Mouse (Mus musculus): Measurements from ENCODE around the gene Med20. TPM values are rescaled to one million over a fixed set of nuclear protein-coding genes. Genes with fewer than 3 reads are reported as not detected.
A peak's percentile ranks its signal among the peaks of the same experiment; 100 is the strongest.

Gene Med20
- polyA plus RNA-seq, 1 experiment from 2014 or later = 39.7 TPM

GRCm38 (mm10) chr17:47664474-47664873, 53.1 kb downstream of the Med20 start:
- Histone ChIP-seq H3K4me1 (no peaks in the 10 kb centered on the region), H3K9ac (no peak overlapping the region), H3K4me3 (replicated peaks) (no peak overlapping the region), H3K27me3 (replicated peaks) (no peaks in the 10 kb centered on the region), H3K27ac (no peak overlapping the region), H3K9me3 (no peaks in the 10 kb centered on the region), H3K36me3 (no peaks in the 10 kb centered on the region), H3K4me2 (no peak overlapping the region)
- ATAC-seq (ENCODE audit: insufficient read depth, low FRiP score, low read depth) = no peak
- 83% methylated on average over 7 of the region's 7 CpGs for WGBS

GRCm38 (mm10) chr17:47669166-47669565, 57.8 kb downstream of the Med20 start:
- Histone ChIP-seq H3K4me2 (no peak overlapping the region), H3K9me3 (no peaks in the 10 kb centered on the region), H3K27ac (no peak overlapping the region), H3K36me3 (no peaks in the 10 kb centered on the region), H3K27me3 (replicated peaks) (no peaks in the 10 kb centered on the region), H3K4me1 (peaks cover 8% of the 10 kb centered on the region), H3K4me3 (replicated peaks) (no peak overlapping the region), H3K9ac (no peak overlapping the region)
- WGBS = 58% methylated on average over 4 of the region's 4 CpGs
- no peak for ATAC-seq (ENCODE audit: insufficient read depth, low FRiP score, low read depth)

GRCm38 (mm10) chr17:47671988-47672310, 60.6 kb downstream of the Med20 start:
- no peak overlapping the region for H3K9ac ChIP-seq

DNA sequence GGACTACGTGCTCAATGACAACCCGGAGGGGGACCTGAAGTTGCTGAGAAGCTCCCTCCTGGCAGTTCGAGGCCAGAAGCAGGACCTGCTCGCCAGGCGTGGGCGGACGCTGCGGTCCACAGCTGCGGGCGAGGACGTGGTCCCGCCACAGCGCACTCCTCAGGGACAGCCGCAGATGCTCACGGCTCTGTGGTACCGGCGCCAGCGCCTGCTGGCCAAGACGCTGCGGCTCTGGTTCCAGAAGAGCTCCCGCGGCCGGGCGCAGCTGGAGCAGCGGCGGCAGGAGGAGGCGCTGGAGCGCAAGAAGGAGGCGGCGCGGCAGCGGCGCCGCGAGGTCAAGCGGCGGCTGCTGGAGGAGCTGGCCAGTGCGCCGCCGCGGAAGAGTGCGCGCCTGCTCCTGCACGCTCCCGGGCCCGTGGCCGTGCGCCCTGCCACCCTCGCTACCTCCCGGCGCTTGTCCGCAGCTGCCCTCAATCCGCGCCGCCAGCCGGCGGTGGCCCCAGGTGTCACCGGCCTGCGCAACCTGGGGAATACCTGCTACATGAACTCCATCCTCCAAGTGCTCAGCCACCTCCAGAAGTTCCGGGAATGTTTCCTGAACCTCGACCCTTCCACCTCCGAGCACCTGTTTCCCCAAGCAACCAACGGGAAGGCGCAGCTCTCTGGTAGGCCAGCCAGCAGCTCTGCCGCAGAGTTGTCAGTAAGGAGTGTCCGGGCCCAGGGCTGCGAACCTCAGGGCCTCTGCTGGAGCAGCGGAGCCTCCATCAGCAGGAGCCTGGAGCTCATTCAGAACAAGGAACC, 61.1 kb downstream of the Med20 start:
- Histone ChIP-seq H3K9me3 (no peaks in the 10 kb centered on the region), H3K4me2 (peak overlapping the region; percentile 89), H3K27ac (no peak overlapping the region; the same call in 1 of the 2 replicates), H3K4me1 (peaks cover 8% of the 10 kb centered on the region), H3K9ac (no peak overlapping the region), H3K4me3 (replicated peaks) (peak overlapping the region; percentile 44), H3K27me3 (replicated peaks) (no peaks in the 10 kb centered on the region), H3K36me3 (no peaks in the 10 kb centered on the region)
- peak; percentile 78; the same call in 1 of the 2 replicates for ATAC-seq (ENCODE audit: insufficient read depth, low FRiP score, low read depth)
- WGBS = 7% methylated on average over 67 of the region's 68 CpGs

More at GRCm38 (mm10) chr17:47671988-47672310, 60.6 kb downstream of the Med20 start:
- WGBS = 29% methylated on average over 14 of the region's 14 CpGs
- H3K4me1 ChIP-seq = peaks cover 8% of the 10 kb centered on the region
- 0 out of 2 replicates have a peak, but pooled peaks have one; percentile 27 for ATAC-seq (ENCODE audit: insufficient read depth, low FRiP score, low read depth)
- peak overlapping the region; percentile 89 for H3K4me2 ChIP-seq
- H3K36me3 ChIP-seq = no peaks in the 10 kb centered on the region
- no peaks in the 10 kb centered on the region for H3K27me3 ChIP-seq (replicated peaks)
- peak overlapping the region; percentile 44 for H3K4me3 ChIP-seq (replicated peaks)
- H3K9me3 ChIP-seq = no peaks in the 10 kb centered on the region
- H3K27ac ChIP-seq = no peak overlapping the region

Other genes with a start within 250 kb of the Med20 start
- gene Mrps10, start 242.7 kb upstream of the Med20 start, polyA plus RNA-seq (2015; fragmentation: Nextera tagmentation; extraction: Ambion mirVana) = 73.1 and 77.4 TPM in 2 replicates
- 0.46 and 0.49 TPM in 2 replicates for gene Guca1b, start 226.2 kb upstream of the Med20 start, polyA plus RNA-seq (2015; fragmentation: Nextera tagmentation; extraction: Ambion mirVana)
- 3.0 and 4.0 TPM in 2 replicates for gene Guca1a, start 211.0 kb upstream of the Med20 start, polyA plus RNA-seq (2015; fragmentation: Nextera tagmentation; extraction: Ambion mirVana)
- gene AI661453, start 175.0 kb upstream of the Med20 start, polyA plus RNA-seq (2015; fragmentation: Nextera tagmentation; extraction: Ambion mirVana) = 3.5 and 4.0 TPM in 2 replicates
- gene 1700001C19Rik, start 174.2 kb upstream of the Med20 start, polyA plus RNA-seq (2015; fragmentation: Nextera tagmentation; extraction: Ambion mirVana) = 0.12 and 0.37 TPM in 2 replicates
- gene Taf8, start 109.3 kb upstream of the Med20 start, polyA plus RNA-seq (2015; fragmentation: Nextera tagmentation; extraction: Ambion mirVana) = 23.3 and 25.2 TPM in 2 replicates
- gene Ccnd3, start 106.5 kb upstream of the Med20 start, polyA plus RNA-seq (2015; fragmentation: Nextera tagmentation; extraction: Ambion mirVana) = 391 and 408 TPM in 2 replicates
- 21.2 and 21.4 TPM in 2 replicates for gene Bysl, start 90 bp upstream of the Med20 start, polyA plus RNA-seq (2015; fragmentation: Nextera tagmentation; extraction: Ambion mirVana)
- 1.0 and 1.5 TPM in 2 replicates for gene Gm20517, start within 50 bp of the Med20 start, polyA plus RNA-seq (2015; fragmentation: Nextera tagmentation; extraction: Ambion mirVana)
- gene Usp49, start 19.1 kb downstream of the Med20 start, polyA plus RNA-seq (2015; fragmentation: Nextera tagmentation; extraction: Ambion mirVana) = 5.3 and 6.3 TPM in 2 replicates
- 404 and 405 TPM in 2 replicates for gene Tomm6, start 76.8 kb downstream of the Med20 start, polyA plus RNA-seq (2015; fragmentation: Nextera tagmentation; extraction: Ambion mirVana)
- 4.7 TPM in 2 replicates for gene Frs3, start 77.4 kb downstream of the Med20 start, polyA plus RNA-seq (2015; fragmentation: Nextera tagmentation; extraction: Ambion mirVana)
- gene Gm21981, start 82.9 kb downstream of the Med20 start, polyA plus RNA-seq (2015; fragmentation: Nextera tagmentation; extraction: Ambion mirVana) = 0.19 and 0.27 TPM in 2 replicates
- gene Prickle4, start 83.2 kb downstream of the Med20 start, polyA plus RNA-seq (2015; fragmentation: Nextera tagmentation; extraction: Ambion mirVana) = 0.34 and 0.42 TPM in 2 replicates
- 52.1 and 71.7 TPM in 2 replicates for gene Pgc, start 115.3 kb downstream of the Med20 start, polyA plus RNA-seq (2015; fragmentation: Nextera tagmentation; extraction: Ambion mirVana)
- 10.2 and 10.7 TPM in 2 replicates for gene Tfeb, start 125.4 kb downstream of the Med20 start, polyA plus RNA-seq (2015; fragmentation: Nextera tagmentation; extraction: Ambion mirVana)
- 10.3 and 11.2 TPM in 2 replicates for gene Mdfi, start 223.1 kb downstream of the Med20 start, polyA plus RNA-seq (2015; fragmentation: Nextera tagmentation; extraction: Ambion mirVana)

All from stomach, embryonic 15.5 days (tissue).